Comparison of ENCODE assay signal across 8 mouse cellular contexts in genomic region chr4:132946047-132947001, GRCm38 (mm10). TPM values are rescaled to one million over a fixed set of nuclear protein-coding genes. Genes with fewer than 3 reads are reported as not detected.
A peak's percentile ranks its signal among the peaks of the same experiment; 100 is the strongest.
DNase-seq lines count a peak whose midpoint lies in the region; ATAC-seq lines count a peak whose summit lies in the region.

No protein-coding gene starts in this region.

- no peaks in the 10 kb centered on the region for H3K9me3 ChIP-seq in limb, embryonic 15.5 days
- H3K9me3 ChIP-seq in midbrain, embryonic 15.5 days, result no peaks in the 10 kb centered on the region
- no peaks in the 10 kb centered on the region for H3K9me3 ChIP-seq in stomach, embryonic 16.5 days (replicated peaks; ENCODE audit: control insufficient read depth, low read length)

- WGBS in limb, embryonic 15.5 days, result 18% methylated on average over 27 of the region's 27 CpGs
- WGBS in midbrain, embryonic 15.5 days, result 15% methylated on average over 27 of the region's 27 CpGs
- WGBS in stomach, embryonic 16.5 days, result 11% methylated on average over 27 of the region's 27 CpGs

- H3K4me3 ChIP-seq in limb, embryonic 15.5 days, result peak overlapping the region; percentile 19; the same call in 1 of the 2 replicates
- no peak overlapping the region for H3K4me3 ChIP-seq in midbrain, embryonic 15.5 days
- peak overlapping the region; percentile 22 for H3K4me3 ChIP-seq in stomach, embryonic 16.5 days (replicated peaks; ENCODE audit: low read length)

- H3K36me3 ChIP-seq in limb, embryonic 15.5 days, result no peaks in the 10 kb centered on the region
- H3K36me3 ChIP-seq in midbrain, embryonic 15.5 days (replicated peaks), result no peaks in the 10 kb centered on the region
- H3K36me3 ChIP-seq in stomach, embryonic 16.5 days (ENCODE audit: control insufficient read depth, insufficient read depth, low read length), result no peaks in the 10 kb centered on the region

- ATAC-seq in inflammation-experienced regulatory T-cells, adult 6 months, result peak; percentile 59
- ATAC-seq in limb, embryonic 15.5 days (ENCODE audit: insufficient number of reproducible peaks, low FRiP score, low TSS enrichment, low read depth), result 0 out of 2 replicates have a peak, but pooled peaks have one; percentile 12
- ATAC-seq in midbrain, embryonic 15.5 days (replicated peaks), result peak; percentile 62
- ATAC-seq in stomach, embryonic 16.5 days (ENCODE audit: insufficient read depth, low FRiP score), result peak; percentile 49

- peak overlapping the region; percentile 79 for H3K27ac ChIP-seq in limb, embryonic 15.5 days
- peak overlapping the region; percentile 63 for H3K27ac ChIP-seq in midbrain, embryonic 15.5 days
- peak overlapping the region; percentile 88 for H3K27ac ChIP-seq in stomach, embryonic 16.5 days (ENCODE audit: low read length)

- no peaks in the 10 kb centered on the region for H3K27me3 ChIP-seq in limb, embryonic 15.5 days
- no peaks in the 10 kb centered on the region for H3K27me3 ChIP-seq in midbrain, embryonic 15.5 days (replicated peaks)
- H3K27me3 ChIP-seq in stomach, embryonic 16.5 days (ENCODE audit: control insufficient read depth, insufficient read depth, low read length), result no peaks in the 10 kb centered on the region

- H3K4me2 ChIP-seq in limb, embryonic 15.5 days, result peak overlapping the region; percentile 42
- H3K4me2 ChIP-seq in midbrain, embryonic 15.5 days, result peak overlapping the region; percentile 33
- peak overlapping the region; percentile 54 for H3K4me2 ChIP-seq in stomach, embryonic 16.5 days (ENCODE audit: low read depth, low read length)

- peak overlapping the region; percentile 21; the same call in 1 of the 2 replicates for H3K9ac ChIP-seq in limb, embryonic 15.5 days
- H3K9ac ChIP-seq in midbrain, embryonic 15.5 days, result 0 out of 2 replicates have a peak overlapping the region, but pooled peaks have one; percentile 0
- H3K9ac ChIP-seq in stomach, embryonic 16.5 days (ENCODE audit: low read length), result peak overlapping the region; percentile 48

- intact Hi-C loops in gastrocnemius, postnatal 14 days (cut with DNase I; ENCODE audit: low total_unique reads), result no loop called here

- peak; percentile 47 to 64 for DNase-seq in left cerebral cortex, adult 18-20 months (ENCODE audit: low spot score in 2 of 2)
- no peak for DNase-seq in left cerebral cortex, adult 11 months (ENCODE audit: low spot score)
- DNase-seq in cerebellum, postnatal 10 days, result peak; percentile 97
- DNase-seq in gastrocnemius, postnatal 14 days, result peak; percentile 67

- peaks cover 30% of the 10 kb centered on the region for H3K4me1 ChIP-seq in limb, embryonic 15.5 days
- H3K4me1 ChIP-seq in midbrain, embryonic 15.5 days, result peaks cover 13% of the 10 kb centered on the region
- peaks cover 23% of the 10 kb centered on the region for H3K4me1 ChIP-seq in stomach, embryonic 16.5 days (ENCODE audit: control insufficient read depth, insufficient read depth, low read length)

RNA-seq across cellular contexts. Expression of gene Fam76a, which starts 24.0 kb away (rescaled TPM):
- 10 to 100 TPM; 53.2 to 58.1 TPM for total RNA-seq in left cerebral cortex, adult 18-20 months (2021)
- total RNA-seq in gastrocnemius, postnatal 14 days (2021), result 10 to 100 TPM; 21.2 to 27.4 TPM
- 10 to 100 TPM; 14.2 to 23.1 (median 17.9) TPM for polyA plus RNA-seq in inflammation-experienced regulatory T-cells, adult 6 months (2017; shearing (Covaris generic))
- polyA plus RNA-seq in limb, embryonic 15.5 days (2015; fragmentation: Nextera tagmentation; extraction: Ambion mirVana), result 43.9 and 47.4 TPM in 2 replicates
- polyA plus RNA-seq in midbrain, embryonic 15.5 days (2015; fragmentation: Nextera tagmentation; extraction: Ambion mirVana), result 44.6 and 45.6 TPM in 2 replicates
- 31.9 and 34.0 TPM in 2 replicates for polyA plus RNA-seq in stomach, embryonic 16.5 days (2015; fragmentation: Nextera tagmentation; extraction: Ambion mirVana)

RNA-seq across cellular contexts. Expression of gene Fgr, which starts 27.6 kb away (rescaled TPM):
- total RNA-seq in left cerebral cortex, adult 18-20 months (2021), result under 1 TPM; 0.26 to 0.59 TPM
- total RNA-seq in gastrocnemius, postnatal 14 days (2021), result under 1 TPM; 0.10 to 0.16 TPM
- 1 to 10 TPM; 1.9 to 6.6 (median 3.3) TPM for polyA plus RNA-seq in inflammation-experienced regulatory T-cells, adult 6 months (2017; shearing (Covaris generic))
- polyA plus RNA-seq in limb, embryonic 15.5 days (2015; fragmentation: Nextera tagmentation; extraction: Ambion mirVana), result 0.36 and 0.41 TPM in 2 replicates
- polyA plus RNA-seq in midbrain, embryonic 15.5 days (2015; fragmentation: Nextera tagmentation; extraction: Ambion mirVana), result 0.06 and 0.27 TPM in 2 replicates
- polyA plus RNA-seq in stomach, embryonic 16.5 days (2015; fragmentation: Nextera tagmentation; extraction: Ambion mirVana), result 1.2 and 1.8 TPM in 2 replicates

Comparison
In these comparisons a context has a peak if more than half of its experiments do, and no peak if none do; other contexts are left out.
1. ATAC-seq: peak in every context shown above with its lines; median percentile 62 in midbrain, embryonic 15.5 days; 59 in inflammation-experienced regulatory T-cells, adult 6 months; 49 in stomach, embryonic 16.5 days; 12 in limb, embryonic 15.5 days.